Mouse (Mus musculus): Measurements from ENCODE around the gene Vamp4. TPM values are rescaled to one million over a fixed set of nuclear protein-coding genes. Genes with fewer than 3 reads are reported as not detected.
"Not testable (repeated sequence)": the region's sequence is repeated elsewhere in the genome, so short reads cannot be mapped to it uniquely, and the experiment has no call there.

The Vamp4 gene
- polyA plus RNA-seq, 1 experiment, result 14.6 TPM

DNA sequence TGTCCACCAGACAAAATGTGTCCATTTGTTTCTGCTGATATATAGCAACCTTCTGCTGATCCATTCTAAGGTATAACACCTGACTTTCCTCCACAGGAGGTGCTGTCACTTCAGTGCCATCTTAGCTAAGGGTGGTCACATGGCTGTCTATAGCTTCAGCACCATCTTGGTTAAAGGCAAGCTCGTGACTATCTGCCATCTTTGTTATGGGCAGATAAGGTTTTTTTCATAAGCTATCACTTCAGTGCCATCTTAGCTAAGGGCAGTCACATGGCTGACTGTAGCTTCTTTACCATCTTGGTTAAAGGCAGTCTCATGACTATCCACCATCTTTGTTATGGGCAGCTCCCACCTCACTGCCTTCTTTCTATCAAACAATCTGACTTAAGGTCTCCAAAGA is 45.2 kb downstream of the Vamp4 start:
- TF ChIP-seq POLR2AphosphoS2 (IDR thresholded peaks at IDR 0.05; ENCODE audit: insufficient read length, low read depth), result no peak
- TF ChIP-seq USF1 (IDR thresholded peaks at IDR 0.05; ENCODE audit: low read depth), result peak; percentile 47
- Histone ChIP-seq H3K27me3 (ENCODE audit: control insufficient read depth, insufficient read depth, insufficient read length) (no peaks in the 10 kb centered on the region), H3K36me3 (ENCODE audit: control insufficient read depth, insufficient read depth) (no peaks in the 10 kb centered on the region), H3K4me2 (ENCODE audit: low read depth) (no peak overlapping the region), H3K79me2 (ENCODE audit: control insufficient read depth, insufficient read depth) (no peaks in the 10 kb centered on the region), H3ac (ENCODE audit: control insufficient read depth, insufficient read length) (no peak overlapping the region), H3K4me3 (no peak overlapping the region)

DNA sequence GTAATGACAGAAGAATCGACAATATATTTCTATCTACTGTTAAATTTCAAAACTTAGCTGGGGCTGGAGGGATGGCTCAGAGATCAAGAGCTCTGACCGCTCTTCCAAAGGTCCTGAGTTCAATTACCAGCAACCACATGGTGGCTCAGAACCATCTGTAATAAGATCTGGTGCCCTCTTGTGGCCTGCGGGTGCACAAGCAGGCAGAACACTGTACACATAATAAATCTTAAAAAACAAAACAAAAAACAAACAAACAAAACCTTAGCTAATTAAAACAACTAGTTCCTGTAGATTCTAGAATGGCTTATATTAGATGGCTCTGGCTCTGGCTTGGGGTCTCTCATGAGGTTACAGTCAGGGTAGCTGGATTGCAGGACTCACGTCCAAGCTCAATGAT is 50.2 kb downstream of the Vamp4 start:
- Histone ChIP-seq H3K79me2 (ENCODE audit: control insufficient read depth, insufficient read depth) (no peaks in the 10 kb centered on the region), H3K27me3 (ENCODE audit: control insufficient read depth, insufficient read depth, insufficient read length) (no peaks in the 10 kb centered on the region), H3K4me3 (no peak overlapping the region), H3K36me3 (ENCODE audit: control insufficient read depth, insufficient read depth) (no peaks in the 10 kb centered on the region), H3ac (ENCODE audit: control insufficient read depth, insufficient read length) (no peak overlapping the region), H3K4me2 (ENCODE audit: low read depth) (no peak overlapping the region)
- TF ChIP-seq MAX (IDR thresholded peaks at IDR 0.05; ENCODE audit: low read depth) (no peak), SRF (IDR thresholded peaks at IDR 0.05; ENCODE audit: control insufficient read depth, insufficient read length, low read depth) (no peak), REST (IDR thresholded peaks at IDR 0.05; ENCODE audit: insufficient read depth, insufficient read length) (no peak), E2F4 (IDR thresholded peaks at IDR 0.05; ENCODE audit: insufficient read depth) (no peak), MYOG (IDR thresholded peaks at IDR 0.05; ENCODE audit: control insufficient read depth in 1 of 3, insufficient read depth in 1 of 3, insufficient read length in 2 of 3, low read depth in 2 of 3) (no peak), POLR2A (IDR thresholded peaks at IDR 0.05; ENCODE audit: insufficient read length, low read depth) (no peak), TCF3 (IDR thresholded peaks at IDR 0.05; ENCODE audit: insufficient read length, low read depth) (no peak), USF1 (IDR thresholded peaks at IDR 0.05; ENCODE audit: low read depth) (no peak), POLR2AphosphoS2 (IDR thresholded peaks at IDR 0.05; ENCODE audit: insufficient read length, low read depth) (no peak), TCF12 (IDR thresholded peaks at IDR 0.05; ENCODE audit: insufficient read depth, poor library complexity, severe bottlenecking) (no peak), MYOD1 (IDR thresholded peaks at IDR 0.05; ENCODE audit: control insufficient read depth in 1 of 3, insufficient read length in 2 of 3, low read depth in 2 of 3) (no peak), CEBPB (IDR thresholded peaks at IDR 0.05; ENCODE audit: insufficient read depth, poor library complexity, severe bottlenecking) (no peak)

DNA sequence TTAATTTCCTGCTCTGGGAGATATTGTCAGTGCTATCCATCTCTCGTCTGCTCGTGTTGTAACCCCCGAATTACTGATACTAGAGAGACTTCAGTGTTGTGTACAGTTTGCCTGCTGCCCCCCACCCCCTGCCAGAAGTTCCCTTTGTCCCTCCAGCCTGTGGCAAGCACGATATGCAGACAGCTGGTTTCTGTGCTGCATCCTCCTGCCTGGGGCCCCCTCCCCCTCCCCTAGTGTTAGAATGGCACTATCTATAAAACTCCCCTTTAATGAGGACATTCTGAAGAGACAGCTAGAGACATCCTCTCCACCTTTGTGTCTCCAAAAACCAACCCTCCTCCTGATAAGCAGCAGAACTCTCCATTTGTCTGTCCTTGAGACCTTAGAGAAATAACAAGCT is 53.6 kb downstream of the Vamp4 start:
- TF ChIP-seq SRF (IDR thresholded peaks at IDR 0.05; ENCODE audit: control insufficient read depth, insufficient read length, low read depth) (no peak), POLR2AphosphoS2 (IDR thresholded peaks at IDR 0.05; ENCODE audit: insufficient read length, low read depth) (no peak), POLR2A (IDR thresholded peaks at IDR 0.05; ENCODE audit: insufficient read length, low read depth) (no peak), REST (IDR thresholded peaks at IDR 0.05; ENCODE audit: insufficient read depth, insufficient read length) (no peak), USF1 (IDR thresholded peaks at IDR 0.05; ENCODE audit: low read depth) (no peak), MAX (IDR thresholded peaks at IDR 0.05; ENCODE audit: low read depth) (no peak), CEBPB (IDR thresholded peaks at IDR 0.05; ENCODE audit: insufficient read depth, poor library complexity, severe bottlenecking) (no peak), MYOG (IDR thresholded peaks at IDR 0.05; ENCODE audit: control insufficient read depth in 1 of 3, insufficient read depth in 1 of 3, insufficient read length in 2 of 3, low read depth in 2 of 3) (no peak), MYOD1 (IDR thresholded peaks at IDR 0.05; ENCODE audit: control insufficient read depth in 1 of 3, insufficient read length in 2 of 3, low read depth in 2 of 3) (no peak), TCF12 (IDR thresholded peaks at IDR 0.05; ENCODE audit: insufficient read depth, poor library complexity, severe bottlenecking) (no peak), E2F4 (IDR thresholded peaks at IDR 0.05; ENCODE audit: insufficient read depth) (no peak), TCF3 (IDR thresholded peaks at IDR 0.05; ENCODE audit: insufficient read length, low read depth) (no peak)
- H3K36me3 ChIP-seq (ENCODE audit: control insufficient read depth, insufficient read depth), result no peaks in the 10 kb centered on the region

DNA sequence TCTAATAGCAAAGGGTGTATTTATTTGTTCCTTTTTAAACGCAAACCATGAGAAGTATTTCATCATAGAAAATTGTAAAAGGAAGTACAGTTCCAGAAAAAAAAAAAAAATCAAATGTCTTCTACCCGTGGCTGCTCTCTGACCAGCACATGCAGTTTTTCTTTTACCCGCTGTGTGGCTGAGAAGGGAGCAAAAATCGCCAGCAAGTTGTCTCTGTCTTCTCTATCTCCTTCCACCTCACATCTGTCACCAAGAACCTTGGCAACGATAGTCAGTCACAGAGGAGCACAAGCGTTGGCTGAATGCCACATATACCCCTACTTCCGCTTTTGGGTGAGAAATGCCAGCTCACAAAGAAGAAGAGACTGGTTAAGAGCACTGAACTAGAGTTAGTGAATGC is 54.9 kb downstream of the Vamp4 start:
- no peak overlapping the region for H3ac ChIP-seq (ENCODE audit: control insufficient read depth, insufficient read length)
- no peak overlapping the region for H3K4me3 ChIP-seq
- H3K27me3 ChIP-seq (ENCODE audit: control insufficient read depth, insufficient read depth, insufficient read length), result no peaks in the 10 kb centered on the region
- H3K36me3 ChIP-seq (ENCODE audit: control insufficient read depth, insufficient read depth), result no peaks in the 10 kb centered on the region
- no peaks in the 10 kb centered on the region for H3K79me2 ChIP-seq (ENCODE audit: control insufficient read depth, insufficient read depth)
- TF ChIP-seq CEBPB (IDR thresholded peaks at IDR 0.05; ENCODE audit: insufficient read depth, poor library complexity, severe bottlenecking), result no peak
- no peak for TF ChIP-seq POLR2AphosphoS2 (IDR thresholded peaks at IDR 0.05; ENCODE audit: insufficient read length, low read depth)
- TF ChIP-seq E2F4 (IDR thresholded peaks at IDR 0.05; ENCODE audit: insufficient read depth), result no peak
- TF ChIP-seq REST (IDR thresholded peaks at IDR 0.05; ENCODE audit: insufficient read depth, insufficient read length), result no peak
- TF ChIP-seq USF1 (IDR thresholded peaks at IDR 0.05; ENCODE audit: low read depth), result no peak
- no peak for TF ChIP-seq MYOG (IDR thresholded peaks at IDR 0.05; ENCODE audit: control insufficient read depth in 1 of 3, insufficient read depth in 1 of 3, insufficient read length in 2 of 3, low read depth in 2 of 3)
- TF ChIP-seq SRF (IDR thresholded peaks at IDR 0.05; ENCODE audit: control insufficient read depth, insufficient read length, low read depth), result no peak
- no peak for TF ChIP-seq TCF3 (IDR thresholded peaks at IDR 0.05; ENCODE audit: insufficient read length, low read depth)
- TF ChIP-seq MYOD1 (IDR thresholded peaks at IDR 0.05; ENCODE audit: control insufficient read depth in 1 of 3, insufficient read length in 2 of 3, low read depth in 2 of 3), result no peak
- no peak for TF ChIP-seq MAX (IDR thresholded peaks at IDR 0.05; ENCODE audit: low read depth)
- TF ChIP-seq TCF12 (IDR thresholded peaks at IDR 0.05; ENCODE audit: insufficient read depth, poor library complexity, severe bottlenecking), result no peak
- no peak for TF ChIP-seq POLR2A (IDR thresholded peaks at IDR 0.05; ENCODE audit: insufficient read length, low read depth)
- H3K4me2 ChIP-seq (ENCODE audit: low read depth), result peak overlapping the region; percentile 25

More for the DNA sequence above, 53.6 kb downstream of the Vamp4 start:
- Histone ChIP-seq H3ac (ENCODE audit: control insufficient read depth, insufficient read length) (no peak overlapping the region), H3K4me2 (ENCODE audit: low read depth) (no peak overlapping the region), H3K79me2 (ENCODE audit: control insufficient read depth, insufficient read depth) (no peaks in the 10 kb centered on the region), H3K27me3 (ENCODE audit: control insufficient read depth, insufficient read depth, insufficient read length) (no peaks in the 10 kb centered on the region), H3K4me3 (no peak overlapping the region)

DNA sequence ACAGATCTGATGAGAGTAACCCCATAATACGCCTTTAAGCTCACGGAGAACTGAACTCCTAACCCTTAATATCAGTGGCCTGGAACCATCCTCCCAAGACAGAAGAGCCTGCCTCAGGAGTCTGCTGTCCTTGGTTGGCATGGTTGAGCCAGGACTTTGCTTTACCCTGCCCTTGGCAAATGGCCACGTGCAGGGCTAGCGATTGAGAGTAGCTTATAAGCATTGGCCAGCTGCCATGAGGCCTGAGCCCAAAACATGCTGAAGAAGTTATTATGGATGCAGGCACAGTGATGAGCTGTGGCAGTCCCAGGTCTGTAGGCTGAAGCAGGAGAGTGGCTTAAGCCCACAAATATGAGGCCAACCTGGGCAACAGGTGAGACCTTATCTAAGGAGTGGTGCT is 57.5 kb downstream of the Vamp4 start:
- H3ac ChIP-seq (ENCODE audit: control insufficient read depth, insufficient read length); H3K27me3 ChIP-seq (ENCODE audit: control insufficient read depth, insufficient read depth, insufficient read length); H3K79me2 ChIP-seq (ENCODE audit: control insufficient read depth, insufficient read depth); H3K4me2 ChIP-seq (ENCODE audit: low read depth); H3K4me3 ChIP-seq; H3K36me3 ChIP-seq (ENCODE audit: control insufficient read depth, insufficient read depth): not testable (repeated sequence)

DNA sequence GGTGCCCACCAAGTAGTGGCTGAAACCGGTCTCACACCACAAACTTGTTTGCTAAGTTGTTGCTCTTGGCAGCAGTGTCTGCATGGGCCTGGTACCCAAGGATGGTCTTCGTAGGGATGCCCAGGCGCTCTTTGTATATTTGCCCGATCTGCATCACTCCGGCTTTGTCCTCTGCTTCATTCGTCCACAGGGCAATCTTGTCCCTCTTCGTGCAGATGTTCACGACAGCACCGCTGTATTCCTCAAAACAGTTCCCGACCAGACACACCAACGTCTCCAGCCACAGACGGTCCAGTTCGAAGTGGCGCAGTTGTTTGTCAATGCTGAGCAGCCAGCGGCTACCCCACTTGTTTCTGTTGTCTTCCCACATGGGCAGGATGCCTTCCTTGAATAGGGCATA is 58.0 kb downstream of the Vamp4 start:
- not testable (repeated sequence) for H3ac ChIP-seq (ENCODE audit: control insufficient read depth, insufficient read length); H3K27me3 ChIP-seq (ENCODE audit: control insufficient read depth, insufficient read depth, insufficient read length); H3K36me3 ChIP-seq (ENCODE audit: control insufficient read depth, insufficient read depth); H3K79me2 ChIP-seq (ENCODE audit: control insufficient read depth, insufficient read depth); H3K4me3 ChIP-seq; H3K4me2 ChIP-seq (ENCODE audit: low read depth)

DNA sequence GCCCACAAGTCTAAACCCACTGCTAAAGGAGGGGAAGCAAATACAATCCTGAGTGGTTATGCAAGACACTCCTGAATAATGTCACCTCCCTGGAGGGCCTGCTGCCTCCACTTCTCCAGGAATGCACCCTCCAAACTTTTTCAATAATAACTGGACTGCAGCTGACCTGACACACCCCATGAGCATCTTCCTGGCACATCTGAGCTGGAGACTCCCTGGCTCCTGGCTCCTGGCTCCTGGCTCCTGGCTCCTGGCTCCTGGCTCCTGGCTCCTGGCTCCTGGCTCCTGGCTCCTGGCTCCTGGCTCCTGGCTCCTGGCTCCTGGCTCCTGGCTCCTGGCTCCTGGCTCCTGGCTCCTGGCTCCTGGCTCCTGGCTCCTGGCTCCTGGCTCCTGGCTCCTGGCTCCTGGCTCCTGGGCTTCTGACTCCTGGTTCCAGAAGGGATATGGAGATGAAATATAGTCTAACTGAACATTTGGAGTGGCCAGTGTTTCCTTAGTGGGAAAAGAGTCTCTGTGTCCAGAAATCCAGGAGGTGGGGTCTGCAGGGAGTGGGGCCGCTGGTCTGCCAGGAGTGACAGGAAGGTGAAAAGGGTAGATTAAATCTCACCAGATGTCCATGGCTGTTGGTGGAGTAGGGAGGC is 65.1 kb downstream of the Vamp4 start:
- H3ac ChIP-seq (ENCODE audit: control insufficient read depth, insufficient read length); H3K36me3 ChIP-seq (ENCODE audit: control insufficient read depth, insufficient read depth); H3K79me2 ChIP-seq (ENCODE audit: control insufficient read depth, insufficient read depth); H3K4me3 ChIP-seq; H3K4me2 ChIP-seq (ENCODE audit: low read depth); H3K27me3 ChIP-seq (ENCODE audit: control insufficient read depth, insufficient read depth, insufficient read length): not testable (repeated sequence)
